Mouse (Mus musculus) adrenal gland, adult (tissue): ENCODE measurements around the gene Ppp6c.

Source experiments
- DNase-seq, 2 experiments: peaks; one replicate each; pipeline ENCODE4 v3.0.0; 2022 to 2023; ENCODE audit warnings: low spot score in 1 of 2; ENCODE audit not compliant: inconsistent age in 2 of 2

The Ppp6c gene

DNA sequence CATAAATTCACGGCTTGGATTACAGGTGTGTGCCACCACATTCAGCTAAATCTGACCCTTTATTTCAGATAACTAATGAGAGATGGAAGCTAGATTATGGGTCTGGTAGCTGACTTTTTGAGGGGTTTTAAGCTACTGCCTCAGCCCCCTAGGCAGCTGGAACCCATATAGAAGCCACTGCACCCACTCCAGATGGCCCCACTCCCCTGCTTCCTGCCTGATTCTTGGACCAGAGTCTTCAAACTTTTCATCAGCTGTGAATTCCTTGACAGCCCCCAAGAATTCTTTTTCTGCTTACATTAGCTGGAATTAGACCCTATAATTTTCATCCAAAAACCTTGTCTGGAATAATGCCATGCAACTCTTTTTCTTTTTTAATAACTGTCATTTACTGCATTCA, 79.8 kb downstream of the Ppp6c start:
- no peak for DNase-seq
